Mouse (Mus musculus) E14TG2a.4 (cell line): Measurements from ENCODE around the gene Csn1s1.

Experiments used
- CTCF ChIP-seq: conservative IDR thresholded peaks from 2 replicates; pipeline ENCODE4 v1.5.1; 2014; ENCODE audit warnings: low read length
- NANOG ChIP-seq: IDR thresholded peaks from 2 replicates; pipeline ENCODE4 v1.6.1; 2014; ENCODE audit warnings: borderline replicate concordance, low read length, mixed read lengths

- TF ChIP-seq CTCF (no peak), NANOG (no peak)
Observed at GRCm38 (mm10) chr5:87699530-87699929, 33.5 kb downstream of the Csn1s1 start, which contains the start of gene Csn2.
